Mouse (Mus musculus) left cerebral cortex, adult 11 months (tissue): ENCODE measurements around the gene Olfr411.

ENCODE experiments used
- DNase-seq: peaks from one replicate; pipeline ENCODE4 v3.0.0; 2022; ENCODE audit warnings: low spot score

Olfr411 gene

GRCm38 (mm10) chr11:74352550-74352949, at the start of gene Olfr411:
Gene Olfr411, minus strand, starts transcription at chr11:74352650.
- no peak for DNase-seq

GRCm38 (mm10) chr11:74402126-74402525, 49.7 kb upstream of the Olfr411 start:
- DNase-seq = no peak

GRCm38 (mm10) chr11:74395583-74395982, 43.1 kb upstream of the Olfr411 start:
- DNase-seq = no peak

GRCm38 (mm10) chr11:74393489-74393888, 41.0 kb upstream of the Olfr411 start:
- peak; percentile 24 for DNase-seq

- DNase-seq = no peak
Measured at GRCm38 (mm10) chr11:74392903-74393302, 40.5 kb upstream of the Olfr411 start.

GRCm38 (mm10) chr11:74391899-74392298, 39.4 kb upstream of the Olfr411 start:
- no peak for DNase-seq

GRCm38 (mm10) chr11:74387203-74387602, 34.8 kb upstream of the Olfr411 start:
- DNase-seq = no peak

- no peak for DNase-seq
Measured at GRCm38 (mm10) chr11:74385674-74386073, 33.2 kb upstream of the Olfr411 start.

- no peak for DNase-seq
Measured at GRCm38 (mm10) chr11:74379166-74379873, 26.9 kb upstream of the Olfr411 start.

- peak; percentile 51 for DNase-seq
Measured at GRCm38 (mm10) chr11:74376847-74377246, 24.4 kb upstream of the Olfr411 start.

- DNase-seq = no peak
Measured at GRCm38 (mm10) chr11:74371393-74372100, 19.1 kb upstream of the Olfr411 start.

- no peak for DNase-seq
Measured at GRCm38 (mm10) chr11:74361769-74362168, 9.3 kb upstream of the Olfr411 start, which contains the start of gene Olfr412. Gene Olfr412, plus strand, starts transcription at chr11:74362069.

GRCm38 (mm10) chr11:74337931-74338330, 14.5 kb downstream of the Olfr411 start, which contains the start of gene Olfr410:
Gene Olfr410, minus strand, starts transcription at chr11:74338031.
- DNase-seq = no peak

- DNase-seq = no peak
Measured at GRCm38 (mm10) chr11:74328781-74329180, 23.7 kb downstream of the Olfr411 start.

- DNase-seq = no peak
Measured at GRCm38 (mm10) chr11:74326044-74326443, 26.4 kb downstream of the Olfr411 start.
